Mouse (Mus musculus): Measurements from ENCODE around the gene Crebl2.

DNA sequence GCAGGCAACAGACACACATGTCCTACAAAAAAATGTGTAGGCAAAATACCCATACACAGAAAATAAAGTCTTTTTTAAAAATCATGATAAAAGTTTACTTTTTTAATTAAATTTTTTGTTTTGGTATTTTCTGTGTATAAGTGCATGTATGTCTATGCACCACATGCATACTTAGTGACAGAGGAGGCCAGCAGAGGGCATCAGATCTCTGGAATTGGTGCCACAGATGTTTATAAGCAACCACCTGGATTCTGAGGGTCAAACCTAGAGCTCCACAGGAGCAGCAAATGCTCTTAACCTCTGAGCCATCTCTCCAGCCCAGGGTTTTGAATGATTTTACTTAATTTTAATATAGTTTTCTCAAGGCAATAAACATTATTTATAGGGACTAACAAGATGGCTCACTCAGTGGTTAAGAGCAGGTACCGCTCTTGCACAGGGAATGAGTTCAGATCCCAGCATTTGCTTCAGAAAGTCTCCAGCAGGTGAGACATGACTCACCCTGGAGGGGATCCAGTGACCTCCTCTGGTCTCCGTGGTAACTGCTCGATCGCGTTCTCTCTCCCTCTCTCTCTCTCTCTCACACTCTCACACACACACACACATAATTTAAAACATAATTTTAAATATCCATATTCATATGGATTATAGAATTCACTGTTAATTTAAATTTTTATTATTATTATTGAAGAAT is 18.4 kb downstream of the Crebl2 start:
- TF ChIP-seq CTCF (IDR thresholded peaks at IDR 0.05; ENCODE audit: insufficient read depth, low read length), result no peak
- TF ChIP-seq POLR2A (IDR thresholded peaks at IDR 0.05; ENCODE audit: borderline replicate concordance, extremely low read depth, low read depth, low read length), result no peak
